Mouse (Mus musculus): ENCODE results near the gene Fbxl15. TPM values are rescaled to one million over a fixed set of nuclear protein-coding genes. Genes with fewer than 3 reads are reported as not detected.

The Fbxl15 gene
- polyA plus RNA-seq, 1 experiment = 21.5 TPM

GRCm38 (mm10) chr19:46350168-46350932, 22.4 kb downstream of the Fbxl15 start, which contains the start of gene 2310034G01Rik:
2310034G01Rik (minus strand) TSS chr19:46350302.
- peak within 1 kb of the TSS; percentile 51; the same call in 1 of the 2 replicates for H3K27ac ChIP-seq (ENCODE audit: control insufficient read depth, insufficient read depth, low read depth, low read length)
- no peaks in the 10 kb centered on the region for H3K36me3 ChIP-seq (ENCODE audit: control insufficient read depth, insufficient read depth, low read length)
- no peak for TF ChIP-seq POLR2A (IDR thresholded peaks at IDR 0.05; ENCODE audit: control insufficient read depth, low read depth, low read length)
- H3K4me1 ChIP-seq (ENCODE audit: control insufficient read depth, insufficient read depth, low read length) = peaks cover 12% of the 10 kb centered on the region
- no peaks in the 10 kb centered on the region for H3K27me3 ChIP-seq (ENCODE audit: control insufficient read depth, insufficient read depth, low read length)
- H3K4me3 ChIP-seq (ENCODE audit: control insufficient read depth, low read depth, low read length) = peak within 1 kb of the TSS; percentile 81

- Histone ChIP-seq H3K4me3 (ENCODE audit: control insufficient read depth, low read depth, low read length) (peak overlapping the region; percentile 73), H3K27ac (ENCODE audit: control insufficient read depth, insufficient read depth, low read depth, low read length) (no peak overlapping the region), H3K4me1 (ENCODE audit: control insufficient read depth, insufficient read depth, low read length) (no peaks in the 10 kb centered on the region; the same call in 1 of the 2 replicates), H3K36me3 (ENCODE audit: control insufficient read depth, insufficient read depth, low read length) (no peaks in the 10 kb centered on the region), H3K27me3 (ENCODE audit: control insufficient read depth, insufficient read depth, low read length) (no peaks in the 10 kb centered on the region)
- TF ChIP-seq POLR2A (IDR thresholded peaks at IDR 0.05; ENCODE audit: control insufficient read depth, low read depth, low read length) = no peak; the same call in 1 of the 2 replicates
- TF ChIP-seq CTCF (IDR thresholded peaks at IDR 0.05; ENCODE audit: control insufficient read depth, insufficient read depth, insufficient replicate concordance, low read depth, low read length) = no peak
These were observed 28.7 kb downstream of the Fbxl15 start for GRCm38 (mm10) chr19:46356701-46357138.

DNA sequence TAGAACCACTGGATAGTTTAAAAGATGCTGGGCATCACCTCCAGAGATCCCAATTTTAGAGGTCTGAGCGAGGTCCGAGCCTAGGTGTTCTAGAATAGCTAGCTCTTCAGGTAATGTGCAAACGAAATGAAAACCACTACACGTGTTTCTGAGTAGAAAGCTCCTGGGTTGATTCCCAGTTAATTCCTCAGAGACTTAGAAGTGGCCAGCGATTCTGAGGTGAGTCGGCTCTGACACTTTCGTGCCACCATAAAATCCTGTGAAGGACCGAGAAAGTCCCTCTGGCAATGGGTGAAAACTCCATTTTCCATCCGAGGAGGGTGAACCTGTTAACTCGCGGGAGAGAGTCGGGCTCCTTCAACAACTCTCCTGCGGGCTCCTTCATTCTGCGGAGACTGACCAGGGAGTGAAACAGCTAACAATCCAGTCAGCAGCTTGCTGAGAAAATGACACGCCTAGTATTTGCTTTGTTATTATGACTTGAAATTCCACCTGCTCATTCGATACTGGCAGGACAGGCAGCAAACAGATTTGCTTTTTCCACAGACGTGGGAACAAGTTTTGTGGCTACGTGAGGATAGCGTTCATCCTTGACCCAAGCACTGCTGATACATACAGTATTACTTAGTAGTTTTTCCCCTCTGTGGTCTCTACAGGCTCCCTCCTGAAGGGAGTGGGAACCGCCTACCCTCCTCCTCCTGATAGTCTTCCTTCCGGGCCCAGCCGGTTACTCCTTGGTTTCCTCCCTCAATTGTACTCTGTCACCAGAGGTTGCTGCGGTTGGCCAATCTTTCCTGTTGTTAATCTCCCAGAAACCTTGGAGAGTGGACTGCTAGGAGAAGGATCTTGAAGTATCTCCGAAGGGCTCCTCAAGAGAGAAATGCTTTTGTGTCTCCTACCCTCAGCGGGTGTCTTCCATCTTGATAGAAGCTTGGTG, 29.6 kb downstream of the Fbxl15 start:
- Histone ChIP-seq H3K27ac (ENCODE audit: control insufficient read depth, insufficient read depth, low read depth, low read length) (peak overlapping the region; percentile 54; the same call in 1 of the 2 replicates), H3K4me3 (ENCODE audit: control insufficient read depth, low read depth, low read length) (no peak overlapping the region; the same call in 1 of the 2 replicates), H3K4me1 (ENCODE audit: control insufficient read depth, insufficient read depth, low read length) (no peaks in the 10 kb centered on the region; the same call in 1 of the 2 replicates), H3K36me3 (ENCODE audit: control insufficient read depth, insufficient read depth, low read length) (no peaks in the 10 kb centered on the region), H3K27me3 (ENCODE audit: control insufficient read depth, insufficient read depth, low read length) (no peaks in the 10 kb centered on the region)
- no peak for TF ChIP-seq CTCF (IDR thresholded peaks at IDR 0.05; ENCODE audit: control insufficient read depth, insufficient read depth, insufficient replicate concordance, low read depth, low read length)
- TF ChIP-seq POLR2A (IDR thresholded peaks at IDR 0.05; ENCODE audit: control insufficient read depth, low read depth, low read length) = no peak

DNA sequence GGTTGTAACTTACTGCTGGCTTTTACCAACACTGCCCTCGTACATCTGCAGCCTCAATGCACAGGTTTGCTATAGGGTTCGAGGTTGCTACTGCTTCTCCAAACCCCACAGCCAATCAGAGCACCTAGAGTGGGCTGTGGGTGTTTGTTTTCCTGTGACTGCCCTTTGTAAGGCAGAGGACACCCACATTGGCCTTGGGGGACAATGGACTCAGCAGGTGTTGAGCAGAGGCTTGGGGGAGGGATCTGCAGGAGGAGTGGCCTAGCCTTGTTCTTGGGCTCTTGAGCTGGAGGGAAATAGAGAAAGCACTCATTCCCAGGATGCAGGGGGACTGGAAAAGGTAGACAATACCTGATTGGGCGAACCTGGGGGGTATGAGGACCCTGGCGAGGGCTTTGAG, 30.4 kb downstream of the Fbxl15 start:
- no peaks in the 10 kb centered on the region; the same call in 1 of the 2 replicates for H3K4me1 ChIP-seq (ENCODE audit: control insufficient read depth, insufficient read depth, low read length)
- no peaks in the 10 kb centered on the region for H3K27me3 ChIP-seq (ENCODE audit: control insufficient read depth, insufficient read depth, low read length)
- H3K4me3 ChIP-seq (ENCODE audit: control insufficient read depth, low read depth, low read length) = no peak overlapping the region
- no peak overlapping the region for H3K27ac ChIP-seq (ENCODE audit: control insufficient read depth, insufficient read depth, low read depth, low read length)
- TF ChIP-seq CTCF (IDR thresholded peaks at IDR 0.05; ENCODE audit: control insufficient read depth, insufficient read depth, insufficient replicate concordance, low read depth, low read length) (no peak), POLR2A (IDR thresholded peaks at IDR 0.05; ENCODE audit: control insufficient read depth, low read depth, low read length) (no peak)
- H3K36me3 ChIP-seq (ENCODE audit: control insufficient read depth, insufficient read depth, low read length) = no peaks in the 10 kb centered on the region

GRCm38 (mm10) chr19:46362104-46362503, 34.1 kb downstream of the Fbxl15 start:
- H3K36me3 ChIP-seq (ENCODE audit: control insufficient read depth, insufficient read depth, low read length) = no peaks in the 10 kb centered on the region
- H3K27me3 ChIP-seq (ENCODE audit: control insufficient read depth, insufficient read depth, low read length) = no peaks in the 10 kb centered on the region
- no peak overlapping the region for H3K27ac ChIP-seq (ENCODE audit: control insufficient read depth, insufficient read depth, low read depth, low read length)
- no peaks in the 10 kb centered on the region; the same call in 1 of the 2 replicates for H3K4me1 ChIP-seq (ENCODE audit: control insufficient read depth, insufficient read depth, low read length)
- no peak overlapping the region for H3K4me3 ChIP-seq (ENCODE audit: control insufficient read depth, low read depth, low read length)
- TF ChIP-seq POLR2A (IDR thresholded peaks at IDR 0.05; ENCODE audit: control insufficient read depth, low read depth, low read length) = no peak
- TF ChIP-seq CTCF (IDR thresholded peaks at IDR 0.05; ENCODE audit: control insufficient read depth, insufficient read depth, insufficient replicate concordance, low read depth, low read length) = no peak

DNA sequence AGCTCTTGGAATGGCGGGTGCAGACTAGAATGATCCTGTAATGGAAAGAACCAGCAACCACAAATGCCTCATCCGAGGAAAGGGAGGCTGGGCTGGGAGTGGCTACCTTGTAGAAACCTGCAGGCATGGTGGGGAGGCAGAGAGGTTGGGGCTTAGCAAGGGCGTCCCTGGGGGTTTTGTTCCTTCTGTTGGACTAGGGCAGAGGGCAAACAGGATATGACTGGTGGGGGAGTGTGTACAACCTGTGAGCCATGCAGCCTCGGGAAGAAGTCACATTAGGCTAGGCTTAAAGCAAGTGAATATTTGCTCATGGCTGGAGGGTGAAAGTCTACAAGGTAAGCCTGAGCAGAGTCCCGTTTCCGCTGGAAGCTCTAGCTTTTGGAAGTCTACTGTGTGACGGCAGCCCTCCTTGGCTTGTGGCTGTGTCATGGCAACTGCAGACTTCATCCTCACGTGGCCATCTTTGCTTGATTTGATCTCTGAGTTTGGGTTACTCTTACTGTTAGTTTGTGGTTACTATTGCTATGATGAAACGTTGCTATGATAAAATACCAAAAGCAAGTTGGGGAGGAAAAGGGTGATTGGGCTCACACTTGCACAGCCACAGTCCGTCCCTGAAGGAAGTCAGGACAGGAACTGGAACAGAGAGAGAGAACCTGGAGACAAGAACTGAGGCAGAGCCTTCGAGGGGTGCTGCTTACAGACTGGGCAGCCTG, 35.5 kb downstream of the Fbxl15 start:
- H3K36me3 ChIP-seq (ENCODE audit: control insufficient read depth, insufficient read depth, low read length) = no peaks in the 10 kb centered on the region
- TF ChIP-seq CTCF (IDR thresholded peaks at IDR 0.05; ENCODE audit: control insufficient read depth, insufficient read depth, insufficient replicate concordance, low read depth, low read length) (no peak), POLR2A (IDR thresholded peaks at IDR 0.05; ENCODE audit: control insufficient read depth, low read depth, low read length) (no peak)
- peaks cover 6% of the 10 kb centered on the region for H3K4me1 ChIP-seq (ENCODE audit: control insufficient read depth, insufficient read depth, low read length)
- no peak overlapping the region for H3K4me3 ChIP-seq (ENCODE audit: control insufficient read depth, low read depth, low read length)
- H3K27me3 ChIP-seq (ENCODE audit: control insufficient read depth, insufficient read depth, low read length) = no peaks in the 10 kb centered on the region
- H3K27ac ChIP-seq (ENCODE audit: control insufficient read depth, insufficient read depth, low read depth, low read length) = no peak overlapping the region

Data from testis, adult 2 months (tissue).